Mouse (Mus musculus) liver, embryonic 14.5 days (tissue): ENCODE measurements at regions not wholly inside any gene's neighbourhood (a gene's known extent, or its start where the extent isn't known, plus 50 kb on each side); places are given as distances from the start of the nearest gene placed in this dataset.

Experiments
- ATAC-seq: fragments of 200-750 bp; cut with Nextera tagmentation; 2 replicates; pipeline ENCODE4 v1.8.0; 2017; ENCODE audit warnings: moderate number of reproducible peaks, mild to moderate bottlenecking, moderate library complexity; ENCODE audit not compliant: insufficient read depth
- DNase-seq, 3 experiments: peaks; one replicate each; pipeline ENCODE4 v3.0.0-alpha.2; 2012 to 2013; ENCODE audit warnings: low read depth in 3 of 3, low spot score in 3 of 3
- H3K27ac ChIP-seq: fragments of 300-500 bp; sonication (generic); 2 replicates; pipeline ENCODE4 v1.5.1; 2014; ENCODE audit warnings: moderate library complexity, mild to moderate bottlenecking, control low read depth, inconsistent platforms
- H3K27me3 ChIP-seq: fragments of 300-500 bp; sonication (generic); 2 replicates; pipeline ENCODE4 v1.6.1; 2014; ENCODE audit warnings: mild to moderate bottlenecking, low read length, moderate library complexity; ENCODE audit not compliant: control insufficient read depth, insufficient read depth
- H3K36me3 ChIP-seq: fragments of 300-500 bp; sonication (generic); replicated peaks from 2 replicates; pipeline ENCODE4 v1.6.1; 2014; ENCODE audit warnings: low read depth; ENCODE audit not compliant: control insufficient read depth, insufficient read depth
- H3K4me1 ChIP-seq, 2 experiments: fragments of 200-500 bp in 1 of 2; fragments of 300-500 bp in 1 of 2; sonication (generic) in 1 of 2; replicated peaks; 2 replicates each; pipeline ENCODE4 v1.6.1; 2012 to 2014; ENCODE audit warnings: antibody characterized with exemption in 1 of 2, inconsistent platforms in 1 of 2, low read length in 1 of 2; ENCODE audit not compliant: control insufficient read depth in 2 of 2, insufficient read depth in 2 of 2
- H3K4me2 ChIP-seq: fragments of 300-500 bp; sonication (generic); 2 replicates; pipeline ENCODE4 v1.6.1; 2014; ENCODE audit warnings: low read depth, mild to moderate bottlenecking, control low read depth, moderate library complexity
- H3K4me3 ChIP-seq, 2 experiments: fragments of 200-500 bp in 1 of 2; fragments of 300-500 bp in 1 of 2; sonication (generic) in 1 of 2; 2 replicates each; pipeline ENCODE4 v1.5.1; 2012 to 2014; ENCODE audit warnings: low read depth in 2 of 2, low read length in 2 of 2, mild to moderate bottlenecking in 2 of 2, control low read depth in 1 of 2, inconsistent platforms in 1 of 2, moderate library complexity in 1 of 2; ENCODE audit not compliant: insufficient read depth in 1 of 2
- H3K9ac ChIP-seq: fragments of 300-500 bp; sonication (generic); replicated peaks from 2 replicates; pipeline ENCODE4 v1.6.1; 2014; ENCODE audit warnings: mild to moderate bottlenecking, control low read depth, moderate library complexity
- H3K9me3 ChIP-seq: fragments of 300-500 bp; sonication (generic); 2 replicates; pipeline ENCODE4 v1.6.1; 2016; ENCODE audit warnings: low read length, mixed read lengths; ENCODE audit not compliant: control insufficient read depth
- CTCF ChIP-seq: IDR thresholded peaks from 2 replicates; pipeline ENCODE4 v1.5.1; 2016; ENCODE audit warnings: antibody characterized with exemption, low read depth, control low read depth
- EP300 ChIP-seq: IDR thresholded peaks from 2 replicates; pipeline ENCODE4 v1.6.1; 2016; ENCODE audit warnings: antibody characterized with exemption, low read depth
- WGBS: fragments of 180-500 bp; shearing (Covaris S2); extraction: QIAGEN DNeasy Blood & Tissue Kit; methylation state at CpG from one replicate; pipeline ENCODE4 v1.1.7; 2014; ENCODE audit not compliant: insufficient replicate concordance; 5-methylcytosine and 5-hydroxymethylcytosine counted together

DNA sequence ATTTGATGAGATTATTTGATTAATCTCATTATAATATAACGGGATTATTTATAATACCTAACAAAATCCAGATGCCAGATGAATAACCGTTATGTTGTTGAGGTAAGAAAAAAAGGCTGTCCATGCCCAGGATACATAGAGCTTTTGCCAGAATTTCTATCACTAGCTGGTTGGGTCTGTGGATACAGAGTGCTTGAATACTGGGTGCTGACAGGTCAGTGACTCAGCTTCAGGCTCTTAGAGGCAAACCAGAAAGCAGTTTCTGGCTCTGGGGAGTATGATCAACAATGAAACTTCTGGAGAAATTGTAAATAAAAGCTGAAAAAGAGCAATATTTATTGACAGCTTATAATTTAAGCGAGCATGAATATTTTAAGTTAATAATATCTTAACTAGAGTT is 109.4 kb upstream of the Ankrd1 start:
- Histone ChIP-seq H3K9me3 (no peaks in the 10 kb centered on the region), H3K36me3 (no peaks in the 10 kb centered on the region), H3K9ac (no peak overlapping the region), H3K27ac (no peak overlapping the region), H3K4me3 (no peak overlapping the region), H3K27me3 (no peaks in the 10 kb centered on the region), H3K4me2 (no peak overlapping the region), H3K4me1 (no peaks in the 10 kb centered on the region)
- ATAC-seq = no peak
- whole genome bisulfite sequencing = 66% methylated on average over 3 of the region's 3 CpGs
- no peak for TF ChIP-seq CTCF
- TF ChIP-seq EP300 = no peak
- DNase-seq = no peak

DNA sequence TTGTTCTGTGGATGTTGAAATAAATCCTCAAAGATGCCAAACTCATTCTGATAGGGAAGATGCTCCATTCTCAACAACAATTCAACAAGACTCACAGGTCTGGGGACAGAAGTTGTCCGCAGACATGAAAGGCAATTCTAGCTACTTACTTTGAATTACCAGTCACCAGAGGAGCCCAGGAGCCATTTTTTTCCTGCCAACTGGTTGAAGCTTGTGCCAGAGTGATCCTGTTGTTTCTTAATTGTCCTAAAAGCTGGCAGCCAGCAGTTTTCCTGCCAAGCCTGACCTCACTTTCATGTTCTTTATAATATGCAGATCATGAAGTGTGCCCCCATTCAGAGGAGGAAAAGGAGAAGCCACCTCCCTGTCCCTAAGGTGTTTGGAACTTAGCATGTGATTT is 110.0 kb upstream of the Ankrd1 start:
- Histone ChIP-seq H3K4me1 (no peaks in the 10 kb centered on the region), H3K9me3 (no peaks in the 10 kb centered on the region), H3K4me3 (no peak overlapping the region), H3K27me3 (no peaks in the 10 kb centered on the region), H3K36me3 (no peaks in the 10 kb centered on the region), H3K27ac (no peak overlapping the region), H3K4me2 (no peak overlapping the region), H3K9ac (no peak overlapping the region)
- TF ChIP-seq EP300 (no peak), CTCF (no peak)
- 77% methylated on average over 1 of the region's 1 CpGs for WGBS
- DNase-seq = no peak
- no peak for ATAC-seq

DNA sequence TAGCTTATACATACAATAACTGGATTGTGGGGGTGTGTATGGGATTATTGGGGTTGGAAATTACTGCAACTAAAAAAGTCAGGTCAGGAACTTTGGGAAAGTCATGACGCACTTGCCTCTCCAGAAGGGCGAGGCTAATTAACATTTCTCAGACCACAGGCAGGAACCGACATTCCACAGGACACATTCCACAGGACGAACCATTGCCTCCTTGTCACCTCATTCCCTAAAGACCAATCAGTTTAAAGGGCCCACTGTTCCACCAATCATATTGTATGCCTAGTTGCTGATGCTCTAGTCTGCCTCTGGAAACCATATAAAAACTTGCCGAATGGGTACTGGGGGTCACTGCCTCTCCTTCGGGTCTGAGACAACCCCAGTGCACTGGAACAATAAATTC is 113.0 kb upstream of the Pcgf5 start:
- H3K27me3 ChIP-seq = no peaks in the 10 kb centered on the region

DNA sequence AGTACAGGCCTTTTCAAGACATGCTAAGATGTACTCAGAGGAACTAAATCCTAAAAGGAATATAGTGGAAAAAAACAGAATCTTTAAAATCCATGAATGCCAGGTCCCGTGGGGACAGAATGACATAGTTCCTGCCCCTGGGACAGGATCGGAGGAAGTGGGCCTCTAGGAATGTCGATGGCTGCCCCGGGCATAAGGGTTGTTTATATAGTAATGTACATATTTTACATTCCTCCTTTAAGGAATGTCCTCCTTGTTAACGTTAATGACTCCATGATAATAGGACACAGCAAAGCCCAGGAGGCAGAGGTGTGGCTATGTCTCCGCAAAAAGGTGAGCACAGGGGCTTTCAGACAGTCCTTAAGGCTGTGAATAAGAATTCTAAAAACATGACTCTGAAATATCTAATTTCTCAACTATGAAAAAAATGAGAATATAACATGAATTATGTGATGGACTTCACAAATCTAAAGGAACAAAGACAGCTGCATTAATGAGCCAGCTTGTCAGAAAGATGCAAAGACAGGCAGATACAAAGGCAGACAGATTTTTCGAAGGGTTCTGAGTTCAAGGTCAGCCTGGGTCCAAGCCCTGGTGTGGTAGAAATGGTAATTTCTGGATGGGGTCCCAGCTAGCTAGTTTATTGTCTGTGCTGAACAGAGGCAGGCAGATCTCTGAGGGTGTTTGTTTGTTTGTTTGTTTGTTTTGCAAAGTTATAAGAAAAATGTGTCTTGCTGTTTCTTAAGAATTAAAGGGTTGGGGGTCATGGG is 111.3 kb upstream of the Pcgf5 start:
- Histone ChIP-seq H3K27ac (no peak overlapping the region), H3K4me1 (0 out of 4 replicates have a peak, but pooled peaks cover 0 to 2% of the 10 kb centered on the region in 2 experiments), H3K36me3 (no peaks in the 10 kb centered on the region), H3K9ac (no peak overlapping the region), H3K9me3 (no peaks in the 10 kb centered on the region), H3K4me3 (no peak overlapping the region), H3K4me2 (no peak overlapping the region), H3K27me3 (no peaks in the 10 kb centered on the region)
- ATAC-seq (no peak), DNase-seq (no peak)
- TF ChIP-seq EP300 = no peak
- no peak for TF ChIP-seq CTCF
- WGBS = 53% methylated on average over 7 of the region's 7 CpGs

More for the DNA sequence above, 113.0 kb upstream of the Pcgf5 start:
- Histone ChIP-seq H3K36me3 (no peaks in the 10 kb centered on the region), H3K27ac (no peak overlapping the region), H3K9ac (no peak overlapping the region), H3K9me3 (no peaks in the 10 kb centered on the region), H3K4me2 (no peak overlapping the region), H3K4me3 (no peak overlapping the region), H3K4me1 (0 out of 4 replicates have a peak, but pooled peaks cover 0 to 2% of the 10 kb centered on the region in 2 experiments)
- WGBS = 67% methylated on average over 6 of the region's 6 CpGs
- DNase-seq (no peak), ATAC-seq (no peak)
- TF ChIP-seq EP300 (no peak), CTCF (no peak)

DNA sequence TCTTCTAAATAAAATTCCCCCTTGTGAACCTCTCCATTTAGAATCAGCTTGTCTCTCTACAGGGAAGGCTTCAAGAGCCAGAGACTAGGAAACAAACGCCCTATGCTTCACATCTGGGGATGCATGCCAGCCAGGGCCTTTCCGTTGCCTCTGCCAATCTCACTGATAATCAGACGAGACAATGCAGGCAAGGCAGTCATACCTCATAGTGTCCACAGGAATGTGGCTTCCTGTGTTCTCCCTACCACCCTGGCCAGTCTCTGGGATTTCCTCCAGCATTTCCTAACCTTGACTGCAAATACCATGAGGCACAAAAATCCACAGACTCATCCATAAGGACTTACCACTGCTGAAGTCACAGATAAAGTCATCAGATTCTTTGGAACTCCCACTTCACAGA is 110.4 kb upstream of the Pcgf5 start:
- ATAC-seq (no peak), DNase-seq (no peak)
- Histone ChIP-seq H3K9ac (no peak overlapping the region), H3K9me3 (no peaks in the 10 kb centered on the region), H3K36me3 (no peaks in the 10 kb centered on the region), H3K4me2 (no peak overlapping the region), H3K4me1 (0 out of 4 replicates have a peak, but pooled peaks cover 0 to 2% of the 10 kb centered on the region in 2 experiments), H3K4me3 (no peak overlapping the region), H3K27me3 (no peaks in the 10 kb centered on the region), H3K27ac (no peak overlapping the region)
- TF ChIP-seq EP300 = no peak
- TF ChIP-seq CTCF = no peak
- 36% methylated on average over 3 of the region's 3 CpGs for WGBS
